Mouse (Mus musculus) heart, embryonic 16.5 days (tissue): Measurements from ENCODE around the gene Ube2l3. TPM values are rescaled to one million over a fixed set of nuclear protein-coding genes. Genes with fewer than 3 reads are reported as not detected.

Source experiments
- ATAC-seq: fragments of 200-750 bp; cut with Nextera tagmentation; replicated peaks from 2 replicates; pipeline ENCODE4 v1.8.0; 2017; ENCODE audit warnings: moderate number of reproducible peaks; ENCODE audit not compliant: insufficient read depth, low FRiP score; ENCODE audit errors: extremely low read depth
- H3K27ac ChIP-seq: fragments of 300-500 bp; sonication (generic); 2 replicates; pipeline ENCODE4 v1.5.1; 2014; ENCODE audit warnings: mild to moderate bottlenecking, low read length, control low read depth, moderate library complexity
- H3K27me3 ChIP-seq: fragments of 300-500 bp; sonication (generic); 2 replicates; pipeline ENCODE4 v1.6.1; 2014; ENCODE audit warnings: low read length, mixed read lengths; ENCODE audit not compliant: control insufficient read depth, insufficient read depth
- H3K36me3 ChIP-seq: fragments of 300-500 bp; sonication (generic); 2 replicates; pipeline ENCODE4 v1.6.1; 2014; ENCODE audit not compliant: control insufficient read depth, insufficient read depth
- H3K4me1 ChIP-seq: fragments of 300-500 bp; sonication (generic); 2 replicates; pipeline ENCODE4 v1.6.1; 2014; ENCODE audit warnings: low read length, mixed read lengths; ENCODE audit not compliant: control insufficient read depth, insufficient read depth
- H3K4me2 ChIP-seq: fragments of 300-500 bp; sonication (generic); 2 replicates; pipeline ENCODE4 v1.6.1; 2014; ENCODE audit warnings: low read depth, mild to moderate bottlenecking, control low read depth, low read length
- H3K4me3 ChIP-seq: fragments of 300-500 bp; sonication (generic); 2 replicates; pipeline ENCODE4 v1.5.1; 2014; ENCODE audit warnings: mild to moderate bottlenecking, control low read depth, low read length
- H3K9ac ChIP-seq: fragments of 300-500 bp; sonication (generic); 2 replicates; pipeline ENCODE4 v1.6.1; 2014; ENCODE audit warnings: low read length, control low read depth
- H3K9me3 ChIP-seq: fragments of 300-500 bp; sonication (generic); replicated peaks from 2 replicates; pipeline ENCODE4 v1.6.1; 2016; ENCODE audit warnings: low read length; ENCODE audit not compliant: control insufficient read depth
- WGBS: fragments of 180-500 bp; shearing (Covaris S2); extraction: QIAGEN DNeasy Blood & Tissue Kit; methylation state at CpG from one replicate; pipeline ENCODE4 v1.1.7; 2014; 5-methylcytosine and 5-hydroxymethylcytosine counted together
- polyA plus RNA-seq: library from polyadenylated mRNA; unstranded; fragments of >200 nt; fragmentation: Nextera tagmentation; extraction: Ambion mirVana; gene quantifications from 2 replicates; pipeline ENCODE4 v1.2.1, GENCODE M21; 2015

Ube2l3 gene
- polyA plus RNA-seq, 1 experiment from 2014 or later = 284 TPM

DNA sequence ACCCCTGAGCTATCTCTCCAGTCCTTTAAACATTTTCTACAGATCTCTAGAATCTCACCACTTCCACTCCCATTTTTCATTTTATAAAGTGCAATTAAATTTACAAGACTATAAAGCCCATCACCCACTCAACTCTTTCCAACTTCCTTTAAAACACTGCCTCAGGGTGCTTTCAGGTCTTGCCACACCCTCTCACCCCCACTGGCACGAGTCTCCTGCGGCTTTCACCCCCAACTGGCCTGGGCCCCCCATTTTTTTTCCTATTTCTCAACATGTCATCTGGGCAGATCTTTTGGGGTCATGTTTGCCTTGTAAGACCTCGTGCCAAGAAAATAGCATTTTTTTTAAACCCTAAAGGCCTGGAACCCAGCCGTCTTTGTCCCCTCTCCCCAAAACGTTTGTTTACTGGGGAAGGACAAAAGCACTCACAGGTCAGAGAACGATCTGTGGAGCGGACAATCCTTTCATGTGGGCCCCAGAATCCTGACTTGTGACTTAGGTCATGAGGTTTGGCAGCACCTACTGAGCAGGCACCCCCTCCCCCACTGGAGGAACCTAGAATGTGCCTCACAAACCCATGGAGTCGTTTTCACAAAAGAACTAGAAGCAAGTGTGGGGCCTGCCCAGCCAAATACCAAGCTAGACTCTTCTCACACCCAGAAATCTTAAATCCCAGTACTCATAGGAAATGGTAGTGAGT, 14.6 kb upstream of the Ube2l3 start:
- Histone ChIP-seq H3K9ac (no peak overlapping the region), H3K4me1 (0 out of 2 replicates have a peak, but pooled peaks cover 3% of the 10 kb centered on the region), H3K4me2 (no peak overlapping the region), H3K4me3 (no peak overlapping the region), H3K36me3 (no peaks in the 10 kb centered on the region), H3K9me3 (no peaks in the 10 kb centered on the region), H3K27me3 (no peaks in the 10 kb centered on the region), H3K27ac (no peak overlapping the region)
- ATAC-seq = no peak
- WGBS = 62% methylated on average over 8 of the region's 8 CpGs

DNA sequence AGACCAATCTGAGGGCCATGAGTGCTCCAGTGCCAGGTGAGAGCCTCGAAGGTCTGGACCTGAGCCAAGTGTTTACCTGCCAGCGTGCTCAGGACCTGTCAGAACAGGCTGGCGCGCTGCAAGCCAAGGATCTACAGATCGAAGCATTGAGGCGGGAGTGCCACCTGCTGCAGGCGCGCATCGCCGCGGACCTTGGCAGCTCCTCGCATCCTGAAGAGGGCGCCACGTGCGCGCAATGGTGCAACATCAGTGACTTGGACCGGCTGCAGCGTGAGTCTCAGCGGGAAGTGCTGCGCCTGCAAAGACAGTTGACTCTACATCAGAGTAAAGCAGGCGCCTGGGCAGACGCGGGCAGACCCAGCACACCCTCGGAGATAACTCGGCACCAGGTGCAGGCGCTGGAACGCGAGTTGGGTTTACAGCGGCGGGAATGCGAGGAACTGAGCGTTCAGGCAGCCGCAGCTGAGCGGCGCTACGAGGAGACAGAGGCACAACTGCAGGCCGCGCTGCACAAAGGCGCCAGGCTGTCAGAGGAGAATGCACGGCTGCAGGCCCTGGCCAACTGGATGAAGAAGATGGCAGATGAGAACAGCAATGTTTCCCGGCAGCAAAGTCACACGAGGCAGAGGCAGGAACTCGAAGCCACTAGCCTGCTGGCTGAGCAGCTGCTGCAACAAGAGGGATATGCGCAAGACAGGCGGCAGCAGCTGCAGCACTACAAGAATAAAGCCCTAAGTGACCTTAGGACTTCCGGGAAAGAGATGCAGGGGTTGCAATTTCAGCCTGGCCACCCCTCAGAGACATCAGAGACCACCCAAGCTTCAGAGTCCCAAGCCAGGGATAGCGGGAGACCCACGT, 7.8 kb upstream of the Ube2l3 start:
- H3K36me3 ChIP-seq = no peaks in the 10 kb centered on the region
- peak overlapping the region; percentile 96 for H3K4me2 ChIP-seq
- peak overlapping the region; percentile 51 for H3K9ac ChIP-seq
- H3K27me3 ChIP-seq = peaks cover 8% of the 10 kb centered on the region; the same call in 1 of the 2 replicates
- WGBS = 8% methylated on average over 48 of the region's 48 CpGs
- no peaks in the 10 kb centered on the region for H3K9me3 ChIP-seq
- H3K4me3 ChIP-seq = peak overlapping the region; percentile 62
- peak; percentile 64 for ATAC-seq
- peaks cover 11% of the 10 kb centered on the region for H3K4me1 ChIP-seq
- no peak overlapping the region for H3K27ac ChIP-seq

DNA sequence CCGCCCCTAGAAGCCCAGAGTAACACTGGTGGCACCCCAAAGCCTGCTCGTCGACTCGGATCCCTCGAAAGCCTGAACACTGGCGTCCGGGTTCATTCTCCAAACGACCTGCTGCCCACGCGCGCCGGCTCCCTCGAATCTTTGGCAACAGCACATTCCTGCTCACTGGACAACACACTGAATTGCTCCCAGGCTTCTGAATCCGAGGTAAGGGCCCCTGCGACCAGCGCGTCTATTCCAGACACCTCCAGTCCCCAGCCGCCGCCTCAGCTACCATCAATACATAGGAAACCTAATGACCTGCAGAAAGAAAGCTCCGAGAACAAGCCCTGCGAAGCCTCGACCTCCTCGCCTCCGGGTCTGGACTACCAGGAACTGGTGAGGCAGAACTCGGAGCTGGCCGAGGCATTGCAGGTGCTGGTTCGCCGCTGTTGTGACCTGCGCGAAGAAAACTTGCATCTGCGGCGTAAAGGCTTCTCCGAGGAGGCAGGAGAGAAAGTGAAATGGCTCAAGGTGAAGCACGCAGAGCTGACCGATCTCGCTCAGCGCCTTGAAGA, 7.0 kb upstream of the Ube2l3 start:
- H3K9me3 ChIP-seq = no peaks in the 10 kb centered on the region
- H3K4me2 ChIP-seq = peak overlapping the region; percentile 96
- no peak overlapping the region for H3K27ac ChIP-seq
- H3K27me3 ChIP-seq = peaks cover 8% of the 10 kb centered on the region; the same call in 1 of the 2 replicates
- peak overlapping the region; percentile 62 for H3K4me3 ChIP-seq
- no peaks in the 10 kb centered on the region for H3K36me3 ChIP-seq
- under 1% methylated on average over 37 of the region's 37 CpGs for WGBS
- peak overlapping the region; percentile 44 for H3K9ac ChIP-seq
- ATAC-seq = peak; percentile 10; the same call in 1 of the 2 replicates
- peaks cover 11% of the 10 kb centered on the region for H3K4me1 ChIP-seq

DNA sequence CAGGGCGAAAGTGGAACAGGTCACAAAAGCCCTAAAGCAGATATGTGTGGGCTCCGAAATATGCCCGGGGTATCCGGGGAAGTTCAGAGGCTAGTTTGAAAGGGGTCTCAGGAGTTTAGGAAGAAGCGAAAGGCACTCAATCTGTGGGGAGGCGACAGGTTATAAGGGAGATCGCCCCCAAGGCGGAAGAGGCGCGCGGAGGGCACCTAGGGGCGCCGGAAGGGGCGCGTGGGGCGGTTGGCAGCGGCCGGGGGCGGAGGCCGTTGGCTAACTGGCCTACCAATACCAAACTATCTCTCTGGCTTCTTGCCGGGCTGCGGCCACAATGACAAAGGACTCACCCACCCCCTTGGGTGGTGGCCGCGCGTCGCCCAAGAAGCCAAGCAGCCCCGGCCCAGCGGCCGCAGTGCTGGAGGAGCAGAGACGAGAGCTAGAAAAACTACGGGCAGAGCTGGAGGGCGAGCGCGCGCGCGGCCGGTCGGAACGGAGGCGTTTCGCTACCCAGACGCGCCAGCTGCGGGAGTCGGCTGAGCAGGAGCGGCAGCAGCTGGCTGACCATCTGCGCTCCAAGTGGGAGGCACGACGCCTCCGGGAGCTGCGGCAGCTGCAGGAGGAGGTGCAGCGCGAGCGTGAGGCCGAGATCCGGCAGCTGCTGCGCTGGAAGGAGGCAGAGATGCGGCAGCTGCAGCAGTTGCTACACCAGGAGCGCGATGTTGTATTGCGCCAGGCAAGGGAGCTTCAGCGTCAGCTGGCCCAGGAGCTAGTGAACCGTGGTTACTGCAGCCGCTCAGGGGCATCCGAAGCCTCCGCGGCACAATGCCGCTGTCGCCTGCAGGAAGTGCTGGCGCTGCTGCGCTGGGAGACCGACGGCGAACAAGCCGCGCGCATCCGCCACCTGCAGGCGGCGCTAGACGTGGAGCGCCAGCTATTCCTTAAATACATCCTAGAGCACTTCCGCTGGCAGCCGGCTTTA, 6.2 kb upstream of the Ube2l3 start, which contains the start of gene Rimbp3:
Gene Rimbp3, plus strand, starts transcription at position 215 of the 973 bp plus-strand sequence.
- no peaks in the 10 kb centered on the region for H3K9me3 ChIP-seq
- peak within 1 kb of the TSS; percentile 73 for H3K9ac ChIP-seq
- peak within 1 kb of the TSS; percentile 62 for H3K4me3 ChIP-seq
- peaks cover 11% of the 10 kb centered on the region for H3K4me1 ChIP-seq
- WGBS = under 1% methylated on average over 83 of the region's 85 CpGs
- H3K27ac ChIP-seq = no peak within 1 kb of the TSS
- peak; percentile 74 for ATAC-seq
- no peaks in the 10 kb centered on the region for H3K36me3 ChIP-seq
- peaks cover 8% of the 10 kb centered on the region; the same call in 1 of the 2 replicates for H3K27me3 ChIP-seq
- peak within 1 kb of the TSS; percentile 96 for H3K4me2 ChIP-seq

DNA sequence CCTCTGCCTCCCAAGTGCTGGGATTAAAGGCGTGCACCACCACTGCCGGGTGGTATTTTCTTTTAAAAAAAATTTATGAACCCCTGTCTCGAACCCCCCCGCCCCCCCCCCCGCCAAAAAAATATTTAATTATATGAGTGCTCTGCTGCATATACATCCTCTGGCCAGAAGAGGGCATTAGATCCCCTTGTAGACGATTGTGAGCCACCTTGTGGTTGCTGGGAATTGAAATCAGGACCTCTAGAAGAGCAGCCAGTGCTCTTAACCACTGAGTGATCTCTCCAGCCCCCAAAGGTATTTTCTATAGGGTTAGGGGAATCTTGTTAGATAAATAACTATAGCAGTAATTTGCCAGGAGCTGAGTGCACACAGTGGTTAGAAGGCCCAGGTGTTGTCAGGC, 2.5 kb upstream of the Ube2l3 start:
- H3K27me3 ChIP-seq = no peaks in the 10 kb centered on the region
- H3K4me2 ChIP-seq = no peak overlapping the region
- no peak overlapping the region for H3K4me3 ChIP-seq
- 7% methylated on average over 6 of the region's 6 CpGs for WGBS
- no peak overlapping the region for H3K9ac ChIP-seq
- peaks cover 14% of the 10 kb centered on the region for H3K4me1 ChIP-seq
- H3K36me3 ChIP-seq = no peaks in the 10 kb centered on the region
- H3K9me3 ChIP-seq = no peaks in the 10 kb centered on the region
- H3K27ac ChIP-seq = no peak overlapping the region
- ATAC-seq = no peak

DNA sequence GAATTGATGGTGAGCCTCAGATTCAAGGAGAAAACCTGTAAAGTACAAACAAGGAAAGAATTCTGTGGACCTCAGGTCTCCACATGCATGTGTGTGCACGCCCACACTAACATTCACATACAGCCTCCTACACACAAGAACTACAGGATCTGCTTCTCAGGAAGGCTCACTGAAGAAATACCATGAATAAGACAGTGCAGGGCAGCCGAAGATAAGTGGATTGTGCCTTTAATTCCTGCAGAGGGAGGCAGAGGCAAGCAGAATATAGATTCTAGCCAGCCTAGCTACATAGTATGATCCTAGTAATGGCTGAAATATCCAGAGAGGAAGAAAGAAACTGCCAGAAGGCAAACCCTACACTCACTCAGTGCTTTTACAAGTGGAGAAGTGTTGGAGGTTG, 472 bp downstream of the Ube2l3 start:
- no peaks in the 10 kb centered on the region for H3K9me3 ChIP-seq
- H3K27ac ChIP-seq = no peak overlapping the region
- 52% methylated on average over 2 of the region's 2 CpGs for WGBS
- ATAC-seq = 0 out of 2 replicates have a peak, but pooled peaks have one; percentile 39
- no peak overlapping the region for H3K9ac ChIP-seq
- no peak overlapping the region for H3K4me2 ChIP-seq
- no peaks in the 10 kb centered on the region for H3K36me3 ChIP-seq
- H3K27me3 ChIP-seq = no peaks in the 10 kb centered on the region
- H3K4me3 ChIP-seq = no peak overlapping the region
- H3K4me1 ChIP-seq = peaks cover 17% of the 10 kb centered on the region

DNA sequence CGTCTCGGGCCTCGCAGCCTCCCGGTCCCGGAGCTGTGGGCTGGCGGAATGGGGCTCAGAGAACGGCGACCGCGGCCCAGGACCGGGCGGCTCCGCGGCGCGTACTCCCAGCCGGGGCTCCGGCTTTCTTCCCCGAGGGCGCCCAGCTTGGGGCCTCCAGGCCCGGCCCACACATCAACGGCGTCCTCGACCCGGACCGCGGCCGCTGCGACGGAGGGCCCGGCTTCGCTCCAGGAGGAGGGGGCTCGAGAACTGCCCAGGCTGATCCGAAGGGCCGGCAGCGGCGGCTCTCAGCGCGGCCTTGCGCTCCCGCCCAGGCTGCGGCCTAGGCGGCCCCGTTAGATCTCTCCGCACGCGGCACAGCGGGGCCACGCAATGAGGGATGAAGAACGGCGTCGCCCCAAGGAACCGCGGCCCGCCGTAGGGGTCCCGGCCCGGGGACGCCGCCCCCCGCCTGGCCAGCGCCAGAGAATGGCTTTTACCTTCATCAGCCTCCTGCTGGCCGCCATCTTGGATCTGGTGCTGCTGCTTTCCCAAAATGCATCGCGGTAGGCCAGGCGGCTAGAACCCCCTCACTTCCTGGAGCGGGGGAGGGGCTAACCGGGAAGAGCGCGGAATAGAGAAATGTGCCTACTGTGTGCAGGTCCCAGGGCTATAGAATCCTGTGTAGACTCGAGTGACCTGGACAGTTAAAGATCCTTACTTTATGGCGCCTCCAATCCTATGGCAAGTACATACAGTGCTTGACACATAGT, 1.3 kb downstream of the Ube2l3 start:
- peak overlapping the region; percentile 91 for H3K4me2 ChIP-seq
- ATAC-seq = peak; percentile 85
- H3K36me3 ChIP-seq = no peaks in the 10 kb centered on the region
- peaks cover 17% of the 10 kb centered on the region for H3K4me1 ChIP-seq
- peak overlapping the region; percentile 99 for H3K4me3 ChIP-seq
- H3K27me3 ChIP-seq = no peaks in the 10 kb centered on the region
- peak overlapping the region; percentile 100 for H3K9ac ChIP-seq
- peak overlapping the region; percentile 84 for H3K27ac ChIP-seq
- WGBS = under 1% methylated on average over 72 of the region's 72 CpGs
- no peaks in the 10 kb centered on the region for H3K9me3 ChIP-seq
